In the genomic region with DNA sequence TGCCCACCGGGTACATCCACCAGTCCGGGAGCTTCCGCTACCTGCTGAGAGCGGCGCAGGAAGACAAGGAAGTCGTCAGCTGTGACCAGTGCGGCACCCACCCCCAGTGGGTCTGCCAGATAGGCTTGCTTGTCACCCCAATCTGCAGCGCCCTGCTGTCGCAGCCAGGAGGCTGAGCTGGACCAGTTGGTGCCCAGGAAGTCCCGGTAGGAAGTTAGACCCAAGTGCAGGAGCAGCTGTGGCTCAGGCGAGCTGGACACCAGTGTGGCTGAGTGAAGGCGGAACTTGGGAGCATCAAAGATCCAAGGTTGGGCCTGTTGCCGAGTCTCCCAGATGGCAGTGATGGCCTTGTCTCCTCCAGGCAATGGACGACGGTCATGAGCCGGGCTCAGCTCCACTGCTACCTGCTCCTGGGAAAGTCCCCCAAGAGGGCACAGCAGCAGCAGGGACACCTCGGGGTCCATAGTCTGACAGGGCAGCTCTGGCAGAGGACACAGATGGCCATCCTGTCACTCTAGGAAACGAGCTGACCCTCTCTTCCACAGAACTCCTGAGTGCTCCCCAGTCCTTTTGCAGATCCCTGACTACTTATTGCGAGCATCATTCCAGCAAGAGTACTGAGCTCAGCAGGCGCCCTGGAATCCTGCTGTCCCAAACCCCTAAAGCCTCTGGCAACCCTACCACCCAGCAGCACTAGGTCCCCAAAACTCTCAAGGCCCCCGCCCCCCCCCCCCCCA, we compare ENCODE assay signal across 8 mouse cellular contexts. TPM values are rescaled to one million over a fixed set of nuclear protein-coding genes. Genes with fewer than 3 reads are reported as not detected.
DNase-seq lines count a peak whose midpoint lies in the region; ATAC-seq and TF ChIP-seq lines count a peak whose summit lies in the region.

No protein-coding gene starts in this region.

- no peak for TF ChIP-seq EP300 in heart, adult 2 months (IDR thresholded peaks at IDR 0.05; ENCODE audit: insufficient read depth, low read depth, low read length)

- no peaks in the 10 kb centered on the region for H3K79me2 ChIP-seq in heart, adult 2 months (replicated peaks; ENCODE audit: control insufficient read depth, insufficient read depth, low read length)

- intact Hi-C loops in heart, adult 2 months (cut with DNase I): loop anchor here (5.0 kb wide), 1 partner anchor 42 kb away; a partner anchor contains a TSS
- intact Hi-C loops in heart, postnatal 14 days (cut with DNase I): loop anchor here (5.0 kb wide), 1 partner anchor 37 kb away; no protein-coding TSS in a partner anchor

- H3K9ac ChIP-seq in heart, adult 2 months (ENCODE audit: low read depth, low read length): peak overlapping the region; percentile 63
- H3K9ac ChIP-seq in embryonic facial prominence, embryonic 11.5 days (replicated peaks; ENCODE audit: low read length): peak overlapping the region; percentile 50
- peak overlapping the region; percentile 32 for H3K9ac ChIP-seq in intestine, postnatal 0 days (ENCODE audit: low read depth, low read length)
- H3K9ac ChIP-seq in neural tube, embryonic 14.5 days (replicated peaks; ENCODE audit: low read depth, low read length): peak overlapping the region; percentile 59

- peak overlapping the region; percentile 95 for H3K27ac ChIP-seq in heart, adult 2 months
- H3K27ac ChIP-seq in embryonic facial prominence, embryonic 11.5 days (replicated peaks; ENCODE audit: low read depth, low read length): no peak overlapping the region
- peak overlapping the region; percentile 74 for H3K27ac ChIP-seq in intestine, postnatal 0 days (ENCODE audit: low read depth, low read length)
- H3K27ac ChIP-seq in neural tube, embryonic 14.5 days (ENCODE audit: low read depth, low read length): peak overlapping the region; percentile 40

- H3K27me3 ChIP-seq in heart, adult 2 months (ENCODE audit: control insufficient read depth, insufficient read depth, low read length): no peaks in the 10 kb centered on the region
- no peaks in the 10 kb centered on the region for H3K27me3 ChIP-seq in embryonic facial prominence, embryonic 11.5 days (ENCODE audit: control insufficient read depth, insufficient read depth, low read length)
- no peaks in the 10 kb centered on the region for H3K27me3 ChIP-seq in intestine, postnatal 0 days (replicated peaks; ENCODE audit: control insufficient read depth, insufficient read depth, low read length)
- H3K27me3 ChIP-seq in neural tube, embryonic 14.5 days (ENCODE audit: control insufficient read depth, insufficient read depth, low read length): no peaks in the 10 kb centered on the region

- WGBS in heart, adult 2 months: 38% methylated on average over 20 of the region's 21 CpGs
- 51% methylated on average over 20 of the region's 21 CpGs for WGBS in embryonic facial prominence, embryonic 11.5 days
- WGBS in intestine, postnatal 0 days: 42% methylated on average over 21 of the region's 21 CpGs
- WGBS in neural tube, embryonic 14.5 days: 54% methylated on average over 19 of the region's 21 CpGs

- peak in 1 of 2 experiments; percentile 50 for DNase-seq in heart, adult 2 months
- DNase-seq in heart, postnatal 14 days: no peak
- peak; percentile 38 for DNase-seq in CD4-positive helper T cell, adult 2 months (ENCODE audit: low read depth, low spot score)
- DNase-seq in embryonic facial prominence, embryonic 11.5 days (ENCODE audit: low spot score): no peak
- DNase-seq in urinary bladder, postnatal 4 days (ENCODE audit: low spot score in 2 of 2): no peak

- H3K4me3 ChIP-seq in heart, adult 2 months: peak overlapping the region; percentile 89
- H3K4me3 ChIP-seq in embryonic facial prominence, embryonic 11.5 days (ENCODE audit: low read depth, low read length): peak overlapping the region; percentile 51
- peak overlapping the region; percentile 48 for H3K4me3 ChIP-seq in intestine, postnatal 0 days (ENCODE audit: low read depth, low read length)
- peak overlapping the region; percentile 51 for H3K4me3 ChIP-seq in neural tube, embryonic 14.5 days (ENCODE audit: low read depth, low read length)

- TF ChIP-seq POLR2A in heart, adult 2 months (IDR thresholded peaks at IDR 0.05; ENCODE audit: insufficient read depth, low read depth, low read length): no peak

- TF ChIP-seq CTCF in heart, adult 2 months (IDR thresholded peaks at IDR 0.05): no peak
- peak; percentile 22; the same call in 1 of the 2 replicates for TF ChIP-seq CTCF in intestine, postnatal 0 days (IDR thresholded peaks at IDR 0.05; ENCODE audit: low read depth)

- peaks cover 10% of the 10 kb centered on the region for H3K4me1 ChIP-seq in heart, adult 2 months (ENCODE audit: control insufficient read depth, insufficient read depth, low read length)
- H3K4me1 ChIP-seq in embryonic facial prominence, embryonic 11.5 days (ENCODE audit: control insufficient read depth, insufficient read depth, low read length): peaks cover 12% of the 10 kb centered on the region
- H3K4me1 ChIP-seq in intestine, postnatal 0 days (replicated peaks; ENCODE audit: control insufficient read depth, insufficient read depth, low read length): peaks cover 13% of the 10 kb centered on the region; the same call in 1 of the 2 replicates
- H3K4me1 ChIP-seq in neural tube, embryonic 14.5 days (ENCODE audit: control insufficient read depth, insufficient read depth, low read length): peaks cover 27% of the 10 kb centered on the region

- ATAC-seq in embryonic facial prominence, embryonic 11.5 days (replicated peaks; ENCODE audit: insufficient number of reproducible peaks, low FRiP score, low TSS enrichment, low read depth): peak; percentile 12; the same call in 1 of the 2 replicates
- ATAC-seq in intestine, postnatal 0 days: no peak
- no peak for ATAC-seq in neural tube, embryonic 14.5 days (ENCODE audit: low read depth)
- ATAC-seq in inflammation-experienced regulatory T-cells, adult 6 months: no peak

- H3K9me3 ChIP-seq in embryonic facial prominence, embryonic 11.5 days (replicated peaks; ENCODE audit: control insufficient read depth, low read length): no peaks in the 10 kb centered on the region
- H3K9me3 ChIP-seq in intestine, postnatal 0 days (ENCODE audit: control insufficient read depth): no peaks in the 10 kb centered on the region
- H3K9me3 ChIP-seq in neural tube, embryonic 14.5 days (ENCODE audit: control insufficient read depth, low read length): no peaks in the 10 kb centered on the region

- no peaks in the 10 kb centered on the region for H3K36me3 ChIP-seq in heart, adult 2 months (ENCODE audit: control insufficient read depth, insufficient read depth, low read length)
- peaks cover 3% of the 10 kb centered on the region for H3K36me3 ChIP-seq in embryonic facial prominence, embryonic 11.5 days (replicated peaks; ENCODE audit: control insufficient read depth, insufficient read depth, low read depth, low read length)
- H3K36me3 ChIP-seq in intestine, postnatal 0 days (ENCODE audit: control insufficient read depth, insufficient read depth): peaks cover 6% of the 10 kb centered on the region; the same call in 1 of the 2 replicates
- no peaks in the 10 kb centered on the region; the same call in 1 of the 2 replicates for H3K36me3 ChIP-seq in neural tube, embryonic 14.5 days (ENCODE audit: control insufficient read depth, insufficient read depth, low read length)

- H3K4me2 ChIP-seq in embryonic facial prominence, embryonic 11.5 days (ENCODE audit: low read depth, low read length): peak overlapping the region; percentile 87
- peak overlapping the region; percentile 74 for H3K4me2 ChIP-seq in intestine, postnatal 0 days (replicated peaks; ENCODE audit: low read depth)
- H3K4me2 ChIP-seq in neural tube, embryonic 14.5 days (ENCODE audit: low read depth, low read length): peak overlapping the region; percentile 80

RNA-seq across cellular contexts. Expression of a gene that starts 0.5 kb away (rescaled TPM):
- 10 to 100 TPM; 25.5 to 33.6 TPM for total RNA-seq in heart, adult 2 months (2021)
- polyA plus RNA-seq in heart, adult 2 months (2012; rRNA removed): 44.5 and 47.4 TPM in 2 replicates
- 10 to 100 TPM; 24.8 to 26.1 TPM for total RNA-seq in heart, postnatal 14 days (2021)
- 19.5 and 19.6 TPM in 2 replicates for polyA plus RNA-seq in embryonic facial prominence, embryonic 11.5 days (2014; fragmentation: Nextera tagmentation; extraction: Ambion mirVana)
- 50.4 and 51.9 TPM in 2 replicates for polyA plus RNA-seq in intestine, postnatal 0 days (2015; fragmentation: Nextera tagmentation; extraction: Ambion mirVana)
- polyA plus RNA-seq in neural tube, embryonic 14.5 days (2014; fragmentation: Nextera tagmentation; extraction: Ambion mirVana): 22.0 and 22.6 TPM in 2 replicates
- polyA plus RNA-seq in inflammation-experienced regulatory T-cells, adult 6 months (2017; shearing (Covaris generic)): 10 to 100 TPM; 23.7 to 35.3 (median 33.7) TPM

RNA-seq across cellular contexts. Expression of a gene that starts 0.5 kb away (rescaled TPM):
- total RNA-seq in heart, adult 2 months (2021): 10 to 100 TPM; 20.7 to 26.3 TPM
- 26.4 and 30.7 TPM in 2 replicates for polyA plus RNA-seq in heart, adult 2 months (2012; rRNA removed)
- total RNA-seq in heart, postnatal 14 days (2021): 10 to 100 TPM; 18.7 to 20.1 TPM
- 8.0 and 11.7 TPM in 2 replicates for polyA plus RNA-seq in embryonic facial prominence, embryonic 11.5 days (2014; fragmentation: Nextera tagmentation; extraction: Ambion mirVana)
- polyA plus RNA-seq in intestine, postnatal 0 days (2015; fragmentation: Nextera tagmentation; extraction: Ambion mirVana): 7.6 and 10.2 TPM in 2 replicates
- 22.2 and 29.8 TPM in 2 replicates for polyA plus RNA-seq in neural tube, embryonic 14.5 days (2014; fragmentation: Nextera tagmentation; extraction: Ambion mirVana)
- polyA plus RNA-seq in inflammation-experienced regulatory T-cells, adult 6 months (2017; shearing (Covaris generic)): 10 to 100 TPM in 1 of 3 experiments, 1 to 10 TPM in 2; 6.4 to 12.8 (median 8.2) TPM

RNA-seq across cellular contexts. Expression of a gene that starts 3.1 kb away (rescaled TPM):
- 10 to 100 TPM; 45.6 to 57.4 TPM for total RNA-seq in heart, adult 2 months (2021)
- polyA plus RNA-seq in heart, adult 2 months (2012; rRNA removed): 57.6 and 68.4 TPM in 2 replicates
- 10 to 100 TPM; 54.8 to 62.7 TPM for total RNA-seq in heart, postnatal 14 days (2021)
- 16.1 and 18.0 TPM in 2 replicates for polyA plus RNA-seq in embryonic facial prominence, embryonic 11.5 days (2014; fragmentation: Nextera tagmentation; extraction: Ambion mirVana)
- polyA plus RNA-seq in intestine, postnatal 0 days (2015; fragmentation: Nextera tagmentation; extraction: Ambion mirVana): 32.3 and 35.1 TPM in 2 replicates
- polyA plus RNA-seq in neural tube, embryonic 14.5 days (2014; fragmentation: Nextera tagmentation; extraction: Ambion mirVana): 23.7 and 28.5 TPM in 2 replicates
- polyA plus RNA-seq in inflammation-experienced regulatory T-cells, adult 6 months (2017; shearing (Covaris generic)): 10 to 100 TPM; 34.1 to 59.7 (median 59.0) TPM

RNA-seq across cellular contexts. Expression of a gene that starts 8.0 kb away (rescaled TPM):
- 100 to 1,000 TPM; 413 to 501 TPM for total RNA-seq in heart, adult 2 months (2021)
- 257 and 355 TPM in 2 replicates for polyA plus RNA-seq in heart, adult 2 months (2012; rRNA removed)
- 100 to 1,000 TPM; 307 to 309 TPM for total RNA-seq in heart, postnatal 14 days (2021)
- 26.7 and 30.5 TPM in 2 replicates for polyA plus RNA-seq in embryonic facial prominence, embryonic 11.5 days (2014; fragmentation: Nextera tagmentation; extraction: Ambion mirVana)
- polyA plus RNA-seq in intestine, postnatal 0 days (2015; fragmentation: Nextera tagmentation; extraction: Ambion mirVana): 23.2 and 25.2 TPM in 2 replicates
- polyA plus RNA-seq in neural tube, embryonic 14.5 days (2014; fragmentation: Nextera tagmentation; extraction: Ambion mirVana): 52.0 and 60.9 TPM in 2 replicates
- polyA plus RNA-seq in inflammation-experienced regulatory T-cells, adult 6 months (2017; shearing (Covaris generic)): 1 to 10 TPM; 2.5 to 3.6 (median 3.5) TPM

RNA-seq across cellular contexts. Expression of a gene that starts 15.1 kb away (rescaled TPM):
- 10 to 100 TPM; 23.2 to 24.7 TPM for total RNA-seq in heart, adult 2 months (2021)
- 21.1 and 27.6 TPM in 2 replicates for polyA plus RNA-seq in heart, adult 2 months (2012; rRNA removed)
- total RNA-seq in heart, postnatal 14 days (2021): 10 to 100 TPM; 13.6 to 14.2 TPM
- polyA plus RNA-seq in embryonic facial prominence, embryonic 11.5 days (2014; fragmentation: Nextera tagmentation; extraction: Ambion mirVana): 65.1 and 65.2 TPM in 2 replicates
- 135 and 142 TPM in 2 replicates for polyA plus RNA-seq in intestine, postnatal 0 days (2015; fragmentation: Nextera tagmentation; extraction: Ambion mirVana)
- polyA plus RNA-seq in neural tube, embryonic 14.5 days (2014; fragmentation: Nextera tagmentation; extraction: Ambion mirVana): 93.0 and 119 TPM in 2 replicates
- 100 to 1,000 TPM in 1 of 3 experiments, 10 to 100 TPM in 2; 44.0 to 102 (median 47.1) TPM for polyA plus RNA-seq in inflammation-experienced regulatory T-cells, adult 6 months (2017; shearing (Covaris generic))
